Mouse (Mus musculus) layer of hippocampus, postnatal 10 days (tissue): ENCODE data around the gene Serpinb13. TPM values are rescaled to one million over a fixed set of nuclear protein-coding genes. Genes with fewer than 3 reads are reported as not detected.
"Not testable (repeated sequence)": the region's sequence is repeated elsewhere in the genome, so short reads cannot be mapped to it uniquely, and the experiment has no call there.

Experiments
- DNase-seq, 2 experiments: peaks; one replicate each; pipeline ENCODE4 v3.0.0; 2021; ENCODE audit warnings: low spot score in 2 of 2
- long read RNA-seq: library from polyadenylated mRNA; stranded (forward); transcript quantifications from one replicate; pipeline ENCODE4 v2.0.0, GENCODE M21; 2023
- total RNA-seq, 2 experiments: library from RNA; stranded (reverse); gene quantifications; 2 replicates each; pipeline ENCODE4 v1.2.3; 2021

Serpinb13 gene
- total RNA-seq: not detected
- long read RNA-seq: 0 reads

DNA sequence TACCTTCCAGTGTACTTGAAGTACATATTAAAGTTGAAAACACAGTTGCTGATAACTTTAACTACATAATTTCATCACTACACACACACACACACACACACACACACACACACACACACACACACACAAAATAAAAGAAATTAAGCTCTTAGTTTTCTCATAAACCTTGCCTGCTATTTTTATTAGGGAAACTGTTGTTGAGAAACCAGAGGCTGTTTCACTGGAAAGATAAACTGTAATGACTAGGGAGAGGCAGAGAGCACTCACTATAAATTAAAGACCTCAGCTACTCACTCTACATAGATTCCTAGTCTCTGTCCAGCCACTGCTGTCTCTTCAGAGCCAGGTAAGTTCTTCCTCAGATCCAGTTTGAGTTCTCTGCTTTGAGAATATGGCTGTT is at the start of gene Serpinb13:
TSS of gene Serpinb13 (plus strand) at position 301 of the 400 bp plus-strand sequence.
- DNase-seq: no peak

GRCm38 (mm10) chr1:106931954-106932353 is 48.8 kb upstream of the Serpinb13 start:
- DNase-seq: no peak

GRCm38 (mm10) chr1:106933658-106934057 is 47.1 kb upstream of the Serpinb13 start:
- no peak for DNase-seq

DNA sequence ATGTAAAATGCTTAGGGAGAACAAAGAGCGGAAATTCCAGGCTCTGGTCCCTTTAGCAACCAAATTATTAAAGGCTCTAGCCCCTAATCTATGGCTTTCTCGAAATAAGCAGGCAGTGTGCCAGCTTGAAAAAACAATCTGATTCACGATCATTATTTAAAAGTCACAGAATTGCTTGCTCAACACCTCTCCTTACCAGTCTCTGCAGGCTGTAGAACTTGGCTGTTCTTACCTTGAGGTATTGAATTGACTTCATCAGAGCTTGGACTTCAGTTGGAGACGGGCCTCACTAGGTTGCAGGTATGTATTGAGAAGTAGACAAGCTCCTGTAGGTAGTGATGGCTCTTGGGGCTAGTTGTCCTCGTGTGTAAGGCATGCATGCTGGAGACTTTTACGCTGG is 46.5 kb upstream of the Serpinb13 start, which contains the start of gene Serpinb12:
TSS of gene Serpinb12 (plus strand) at position 185 of the 400 bp plus-strand sequence.
- DNase-seq: no peak

DNA sequence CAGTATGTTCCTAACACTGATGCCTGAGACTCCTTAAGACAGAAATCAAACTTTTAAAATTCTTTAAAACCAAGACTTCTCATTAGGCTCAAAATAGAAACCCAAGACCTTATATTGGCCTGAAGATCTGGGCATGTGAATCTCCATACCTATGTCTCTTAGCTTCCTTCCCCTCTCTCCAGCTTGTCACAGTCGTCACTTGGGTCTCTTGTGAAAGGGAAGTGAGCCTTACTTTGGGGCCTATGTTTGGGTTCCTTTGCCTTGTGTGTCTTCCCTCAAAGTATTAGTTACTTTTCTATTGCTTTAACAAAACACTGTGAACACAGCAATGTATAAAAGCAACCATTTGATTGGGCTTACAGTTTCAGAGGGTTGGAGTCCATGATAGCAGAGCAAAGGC is 33.6 kb upstream of the Serpinb13 start:
- DNase-seq: no peak

DNA sequence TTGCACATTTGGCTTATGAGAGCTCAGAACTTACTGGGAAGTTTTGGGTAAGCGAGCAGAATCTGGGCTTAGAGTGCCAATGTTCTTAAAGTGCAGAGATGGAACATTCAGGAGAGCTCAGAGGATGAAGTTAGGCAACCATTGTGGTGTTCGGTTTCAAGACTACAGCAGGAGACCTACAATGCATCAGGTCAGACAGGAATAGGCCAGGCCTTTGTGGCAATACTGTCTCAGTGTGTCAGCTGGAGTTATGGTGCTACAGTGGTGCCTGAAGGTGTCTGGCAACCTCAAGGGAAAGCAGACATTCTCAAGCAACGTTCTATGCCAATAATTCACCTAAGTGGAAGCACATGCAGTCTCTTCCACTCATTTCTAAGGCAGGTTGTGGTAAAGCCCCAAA is 20.8 kb upstream of the Serpinb13 start:
- DNase-seq: no peak

- DNase-seq: peak; percentile 7 to 21
Observed at GRCm38 (mm10) chr1:106961023-106961422, 19.8 kb upstream of the Serpinb13 start.

DNA sequence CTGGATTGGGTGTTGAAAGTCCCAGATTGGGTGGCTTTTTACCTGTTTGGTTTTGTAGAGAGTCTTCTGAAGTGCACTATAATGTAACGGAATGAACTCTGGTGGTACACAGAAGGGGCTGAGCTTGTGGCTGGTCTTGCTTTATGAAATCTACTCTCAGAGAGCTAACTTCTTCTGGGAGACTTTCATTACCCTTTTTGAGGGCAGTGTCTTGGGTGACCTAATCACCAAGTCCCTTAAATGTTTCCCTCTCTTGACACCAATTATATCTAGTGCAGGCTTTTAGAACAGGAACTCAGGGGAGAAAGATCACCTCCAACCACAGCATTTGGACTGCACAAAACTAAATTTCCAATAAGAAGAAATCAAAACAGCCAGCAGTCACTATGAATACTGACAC is 2.3 kb downstream of the Serpinb13 start:
- DNase-seq: no peak

GRCm38 (mm10) chr1:106983865-106984264 is 3.1 kb downstream of the Serpinb13 start:
- no peak for DNase-seq

GRCm38 (mm10) chr1:107000424-107000823 is 19.6 kb downstream of the Serpinb13 start:
- DNase-seq: no peak

DNA sequence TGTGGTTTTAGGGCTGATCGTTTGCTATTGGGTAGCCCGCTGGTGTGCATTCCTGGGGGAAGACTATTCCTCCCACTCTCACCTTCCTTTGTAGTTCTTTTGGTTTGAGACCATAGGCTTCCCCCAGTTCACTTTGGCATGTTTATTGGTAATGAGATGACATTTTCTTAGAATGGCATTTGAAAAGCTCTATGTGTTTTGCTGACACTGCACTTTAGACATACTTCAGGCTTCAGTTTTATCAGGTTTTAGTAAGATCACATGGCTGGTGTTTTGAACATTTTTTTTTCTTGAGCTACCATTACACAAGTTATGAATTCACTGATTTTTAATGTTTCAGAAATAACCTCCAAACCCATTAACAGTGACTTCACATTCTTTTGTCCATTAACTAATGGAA is 21.0 kb downstream of the Serpinb13 start:
- no peak for DNase-seq

DNA sequence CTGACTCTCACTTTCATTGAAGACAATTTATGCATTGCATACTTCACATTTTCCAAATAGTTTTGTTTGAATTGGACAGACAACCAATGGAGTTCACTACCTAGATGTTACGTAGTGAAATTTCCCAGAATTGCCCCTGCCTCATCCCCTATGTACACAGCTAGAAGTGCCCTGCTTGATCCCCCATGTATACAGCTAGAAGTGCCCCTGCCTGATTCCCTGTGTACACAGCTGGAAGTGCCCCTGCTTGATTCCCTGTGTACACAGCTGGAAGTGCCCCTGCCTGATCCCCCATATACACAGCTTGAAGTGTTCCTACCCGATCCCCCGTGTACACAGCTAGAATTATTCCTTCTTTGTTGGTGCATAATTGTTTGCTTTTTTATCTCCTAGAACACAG is 25.5 kb downstream of the Serpinb13 start:
- no peak for DNase-seq

DNA sequence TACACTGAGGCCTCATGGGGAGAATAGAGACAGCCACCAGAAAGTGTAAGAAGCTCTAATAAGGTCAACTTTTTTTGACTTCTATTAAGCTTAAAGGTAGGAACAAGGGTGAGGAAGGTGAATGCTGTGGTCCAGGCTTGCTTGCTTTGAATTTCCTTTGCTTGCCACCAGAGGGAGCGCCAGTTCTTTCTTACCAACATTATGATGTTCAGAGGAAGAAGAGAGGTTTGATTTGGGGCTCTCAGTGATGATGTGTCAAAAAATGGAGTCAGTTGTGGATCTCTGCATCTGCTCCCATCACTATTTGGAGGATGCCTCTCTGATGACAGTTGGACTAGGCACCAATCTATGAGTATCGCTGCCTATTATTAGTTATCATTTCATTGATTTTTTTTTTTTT is 33.7 kb downstream of the Serpinb13 start:
- peak; percentile 41 to 52 for DNase-seq

DNA sequence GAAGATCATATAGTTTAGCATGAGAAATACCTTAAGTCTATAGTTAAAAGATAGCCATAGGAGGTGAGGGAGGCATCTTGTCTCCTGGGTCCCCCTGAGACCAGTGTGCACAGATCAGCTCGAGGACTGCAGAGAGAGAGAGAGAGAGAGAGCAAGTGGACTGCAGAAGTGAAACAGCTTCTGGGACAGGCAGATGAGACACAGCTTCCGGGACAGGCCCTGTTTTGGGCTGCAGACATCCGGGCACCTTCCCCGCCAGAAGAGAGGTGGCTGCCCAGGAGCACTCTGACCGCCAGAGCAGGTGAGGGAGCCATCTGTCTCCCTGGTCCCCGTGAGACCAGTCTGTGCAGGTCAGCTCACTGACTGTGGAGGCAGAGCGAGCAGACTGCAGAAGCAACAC is 34.4 kb downstream of the Serpinb13 start:
- no peak for DNase-seq

DNA sequence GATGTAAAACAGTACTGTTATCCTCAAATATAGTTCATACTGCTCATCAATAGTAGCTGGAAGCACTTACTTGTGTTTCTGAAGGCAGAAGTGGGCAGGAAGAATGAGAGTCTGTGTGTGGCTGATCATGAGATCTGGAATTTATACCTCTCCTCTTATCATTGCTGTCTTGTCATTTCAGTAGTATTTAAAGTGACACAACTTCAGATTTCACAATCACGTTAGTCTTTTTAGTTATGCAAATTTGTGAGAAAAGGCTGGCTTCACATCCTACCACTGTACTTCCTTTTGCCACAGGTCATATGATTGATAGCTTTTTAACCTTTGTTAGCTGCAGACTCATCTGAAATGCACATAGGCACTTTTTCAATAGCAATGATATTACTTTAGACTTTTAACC is 45.1 kb downstream of the Serpinb13 start:
- no peak for DNase-seq

- not testable (repeated sequence) for DNase-seq
Observed at GRCm38 (mm10) chr1:107034236-107034635, 53.5 kb downstream of the Serpinb13 start.

Other genes with a start within 250 kb of the Serpinb13 start
- 10 to 100 TPM; 21.8 to 25.5 TPM for gene Kdsr, start 221.3 kb upstream of the Serpinb13 start, total RNA-seq
- 10 to 100 TPM; 48.0 to 54.3 TPM for gene Vps4b, start 184.3 kb upstream of the Serpinb13 start, total RNA-seq
- gene Serpinb5, start 119.8 kb upstream of the Serpinb13 start, total RNA-seq: not detected
- gene Serpinb12, start 46.5 kb upstream of the Serpinb13 start, total RNA-seq: not detected
- gene Serpinb3a, start 71.3 kb downstream of the Serpinb13 start, total RNA-seq: not detected
- not detected for gene Serpinb3d, start 102.5 kb downstream of the Serpinb13 start, total RNA-seq